Mouse (Mus musculus) limb, embryonic 14.5 days (tissue): Measurements from ENCODE around the gene Loxl1. TPM values are rescaled to one million over a fixed set of nuclear protein-coding genes. Genes with fewer than 3 reads are reported as not detected.

Experiments
- ATAC-seq: fragments of 200-750 bp; cut with Nextera tagmentation; 2 replicates; pipeline ENCODE4 v1.8.0; 2017; ENCODE audit warnings: low read depth, moderate number of reproducible peaks, moderate TSS enrichment; ENCODE audit not compliant: low FRiP score
- DNase-seq: peaks from one replicate; pipeline ENCODE4 v3.0.0-alpha.2; 2015; ENCODE audit warnings: low spot score
- H3K27ac ChIP-seq: fragments of 300-500 bp; sonication (generic); replicated peaks from 2 replicates; pipeline ENCODE4 v1.5.1; 2014; ENCODE audit warnings: low read depth, mild to moderate bottlenecking, low read length, moderate library complexity, mixed read lengths
- H3K27me3 ChIP-seq: fragments of 300-500 bp; sonication (generic); 2 replicates; pipeline ENCODE4 v1.6.1; 2014; ENCODE audit warnings: low read length, mixed read lengths; ENCODE audit not compliant: control insufficient read depth, insufficient read depth
- H3K36me3 ChIP-seq: fragments of 300-500 bp; sonication (generic); 2 replicates; pipeline ENCODE4 v1.6.1; 2014; ENCODE audit warnings: mild to moderate bottlenecking, low read length, moderate library complexity, mixed read lengths; ENCODE audit not compliant: control insufficient read depth, insufficient read depth
- H3K4me1 ChIP-seq: fragments of 300-500 bp; sonication (generic); 2 replicates; pipeline ENCODE4 v1.6.1; 2014; ENCODE audit warnings: antibody characterized with exemption, low read length, mixed read lengths; ENCODE audit not compliant: control insufficient read depth, insufficient read depth
- H3K4me2 ChIP-seq: fragments of 300-500 bp; sonication (generic); replicated peaks from 2 replicates; pipeline ENCODE4 v1.6.1; 2014; ENCODE audit warnings: low read depth, mild to moderate bottlenecking, low read length, moderate library complexity; ENCODE audit not compliant: severe bottlenecking
- H3K4me3 ChIP-seq: fragments of 300-500 bp; sonication (generic); replicated peaks from 2 replicates; pipeline ENCODE4 v1.5.1; 2014; ENCODE audit warnings: low read length
- H3K9ac ChIP-seq: fragments of 300-500 bp; sonication (generic); 2 replicates; pipeline ENCODE4 v1.6.1; 2014; ENCODE audit warnings: mild to moderate bottlenecking, low read depth, low read length, moderate library complexity; ENCODE audit not compliant: severe bottlenecking
- H3K9me3 ChIP-seq: fragments of 300-500 bp; sonication (generic); 2 replicates; pipeline ENCODE4 v1.6.1; 2016; ENCODE audit warnings: low read length; ENCODE audit not compliant: control insufficient read depth
- POLR2A ChIP-seq: fragments of 200-500 bp; IDR thresholded peaks from 2 replicates; pipeline ENCODE4 v1.8.0; 2012; ENCODE audit warnings: inconsistent platforms, mild to moderate bottlenecking, moderate library complexity, borderline replicate concordance; ENCODE audit not compliant: insufficient read depth, insufficient read length; ENCODE audit errors: extremely low read depth
- WGBS: fragments of 180-500 bp; shearing (Covaris S2); extraction: QIAGEN DNeasy Blood & Tissue Kit; methylation state at CpG from one replicate; pipeline ENCODE4 v1.1.7; 2014; 5-methylcytosine and 5-hydroxymethylcytosine counted together
- polyA plus RNA-seq, 2 experiments: library from polyadenylated mRNA; depleted of rRNA in 1 of 2; stranded (reverse) in 1 of 2; unstranded in 1 of 2; fragments of >200 nt; fragmentation: Nextera tagmentation in 1 of 2; extraction: Ambion mirVana in 1 of 2; gene quantifications; 2 replicates each; pipeline versions ENCODE4 v1.2.1 to v1.2.3; 2012 to 2014

Loxl1 gene
- polyA plus RNA-seq, 2 experiments = 80.7 to 86.6 TPM

DNA sequence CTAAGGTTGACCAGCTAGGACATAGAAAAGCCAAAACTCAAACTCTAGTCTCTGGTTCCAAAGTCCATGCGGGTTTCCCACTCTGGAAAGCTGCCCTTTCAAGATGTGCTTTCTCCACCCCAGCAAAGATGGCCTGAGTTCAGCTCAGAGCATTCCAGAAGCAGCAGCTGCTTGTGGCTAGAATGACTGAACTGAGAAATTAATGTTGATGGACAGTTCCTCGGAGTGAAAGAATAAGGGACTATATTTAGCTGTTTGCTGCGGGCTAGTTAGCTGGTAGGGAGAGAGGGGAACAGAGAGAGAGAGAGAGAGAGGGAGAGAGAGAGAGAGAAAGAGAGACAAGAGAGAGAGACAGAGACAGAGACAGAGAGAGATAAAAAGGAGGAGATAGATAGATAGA lies 18.3 kb upstream of the Loxl1 start:
- Histone ChIP-seq H3K4me3 (no peak overlapping the region), H3K9me3 (no peaks in the 10 kb centered on the region), H3K36me3 (no peaks in the 10 kb centered on the region), H3K27ac (no peak overlapping the region), H3K27me3 (no peaks in the 10 kb centered on the region), H3K4me2 (no peak overlapping the region), H3K4me1 (0 out of 2 replicates have a peak, but pooled peaks cover 4% of the 10 kb centered on the region), H3K9ac (no peak overlapping the region)
- ATAC-seq (no peak), DNase-seq (no peak)
- no peak for TF ChIP-seq POLR2A
- WGBS = 61% methylated on average over 3 of the region's 3 CpGs

DNA sequence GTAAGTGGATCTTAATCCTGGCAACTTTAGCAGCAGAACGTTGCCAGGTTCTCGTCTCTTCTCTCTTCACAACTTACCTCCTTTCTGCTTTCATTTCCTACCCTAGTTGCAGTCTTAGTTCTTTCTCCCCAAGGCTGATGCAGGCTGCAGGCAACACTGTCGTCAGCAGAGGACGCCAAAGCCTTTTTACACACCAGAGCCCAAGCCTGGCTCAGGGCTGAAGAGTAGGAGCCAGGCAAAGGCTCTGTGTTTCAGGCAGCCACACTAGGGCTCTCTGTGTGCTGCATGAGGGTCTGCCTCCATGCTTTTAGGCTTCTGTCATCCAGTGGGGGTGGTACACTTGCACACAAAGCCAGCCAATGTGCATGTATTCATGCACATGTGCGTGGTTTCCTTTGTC lies 17.3 kb upstream of the Loxl1 start:
- Histone ChIP-seq H3K9me3 (no peaks in the 10 kb centered on the region), H3K4me2 (no peak overlapping the region), H3K27me3 (no peaks in the 10 kb centered on the region), H3K36me3 (no peaks in the 10 kb centered on the region), H3K27ac (no peak overlapping the region), H3K9ac (no peak overlapping the region), H3K4me1 (0 out of 2 replicates have a peak, but pooled peaks cover 6% of the 10 kb centered on the region), H3K4me3 (no peak overlapping the region)
- whole genome bisulfite sequencing = 19% methylated on average over 5 of the region's 5 CpGs
- TF ChIP-seq POLR2A = no peak
- ATAC-seq (peak; percentile 62; the same call in 1 of the 2 replicates), DNase-seq (peak; percentile 52)

DNA sequence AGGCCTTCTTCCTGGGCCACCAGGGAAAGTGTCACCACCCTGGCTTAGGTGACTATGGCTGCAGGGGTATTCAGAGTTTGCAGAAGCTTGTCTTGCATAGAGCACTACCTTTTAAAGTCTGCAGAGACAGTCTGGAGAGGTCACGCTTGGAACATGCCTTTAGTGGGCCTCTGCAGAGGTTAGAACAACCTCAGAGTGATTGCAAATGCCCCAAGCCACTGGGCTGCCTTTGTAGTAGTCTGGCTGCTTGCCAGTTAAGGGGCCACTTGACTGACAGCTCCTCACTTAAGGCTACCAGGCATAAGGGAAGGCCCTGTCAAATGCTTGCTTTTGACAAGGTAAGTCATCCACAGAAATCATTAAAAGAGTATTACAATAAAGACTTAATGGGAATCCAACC lies 14.4 kb upstream of the Loxl1 start:
- Histone ChIP-seq H3K4me1 (0 out of 2 replicates have a peak, but pooled peaks cover 8% of the 10 kb centered on the region), H3K27me3 (no peaks in the 10 kb centered on the region), H3K27ac (no peak overlapping the region), H3K36me3 (no peaks in the 10 kb centered on the region), H3K9me3 (no peaks in the 10 kb centered on the region), H3K4me2 (no peak overlapping the region), H3K4me3 (no peak overlapping the region), H3K9ac (no peak overlapping the region)
- WGBS = 33% methylated on average over 1 of the region's 1 CpGs
- ATAC-seq (no peak), DNase-seq (no peak)
- no peak for TF ChIP-seq POLR2A

DNA sequence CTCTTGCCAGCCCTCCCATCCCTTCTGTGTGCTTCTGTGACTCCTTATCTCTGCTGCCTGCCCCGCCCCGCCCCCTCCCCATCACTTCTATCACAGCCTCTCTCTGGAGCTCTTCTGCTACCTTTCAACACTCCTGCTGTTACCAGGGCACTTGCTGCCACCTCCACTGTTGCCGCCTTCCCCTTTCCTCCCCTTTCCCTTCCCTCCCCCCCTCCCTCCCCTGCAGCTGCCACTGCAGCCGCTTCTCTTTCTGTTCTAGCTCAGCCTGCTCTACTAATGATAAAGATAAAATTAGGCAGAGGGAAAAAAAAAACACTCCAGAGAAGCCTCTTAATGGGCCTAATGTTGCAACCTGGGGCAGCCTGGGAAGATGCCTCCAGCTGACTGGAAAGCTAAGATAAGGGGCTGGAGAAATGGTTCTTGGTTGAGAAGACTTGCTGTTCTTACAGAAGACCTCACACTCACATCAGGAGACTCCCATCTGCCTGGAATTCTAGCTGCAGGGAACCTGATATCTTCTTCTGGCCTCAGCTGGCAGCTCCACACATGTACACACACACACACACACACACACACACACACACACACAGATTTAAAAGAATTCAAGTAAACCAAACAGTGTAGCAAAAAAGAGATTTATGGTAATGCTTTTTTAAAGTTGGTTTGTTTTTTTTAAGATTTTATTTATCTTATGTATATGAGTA lies 13.6 kb upstream of the Loxl1 start:
- no peak for TF ChIP-seq POLR2A
- Histone ChIP-seq H3K36me3 (no peaks in the 10 kb centered on the region), H3K27me3 (no peaks in the 10 kb centered on the region), H3K9ac (no peak overlapping the region), H3K27ac (0 out of 2 replicates have a peak overlapping the region, but pooled peaks have one; percentile 13), H3K4me3 (no peak overlapping the region), H3K4me1 (0 out of 2 replicates have a peak, but pooled peaks cover 8% of the 10 kb centered on the region), H3K4me2 (no peak overlapping the region), H3K9me3 (no peaks in the 10 kb centered on the region)
- ATAC-seq (peak; percentile 41; the same call in 1 of the 2 replicates), DNase-seq (no peak)
- 20% methylated on average over 4 of the region's 4 CpGs for WGBS

DNA sequence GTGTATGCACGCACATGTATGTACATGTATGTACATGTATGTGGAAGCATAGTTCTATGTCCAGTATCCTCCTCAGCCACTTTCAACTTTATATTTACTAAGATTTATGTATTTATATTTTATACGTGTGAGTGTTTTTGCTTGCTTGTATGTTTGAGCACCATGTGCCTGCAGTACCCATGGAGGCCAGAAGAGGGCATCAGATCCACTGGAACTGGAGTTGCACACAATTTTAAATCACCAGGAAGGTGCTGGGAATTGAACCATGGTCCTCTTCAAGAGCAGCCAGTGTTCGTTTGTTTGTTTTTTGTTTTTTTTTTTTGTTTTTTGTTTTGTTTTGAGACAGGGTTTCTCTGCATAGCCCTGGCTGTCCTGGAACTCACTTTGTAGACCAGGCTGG lies 8.7 kb upstream of the Loxl1 start:
- H3K9me3 ChIP-seq = no peaks in the 10 kb centered on the region
- no peak for DNase-seq
- no peaks in the 10 kb centered on the region for H3K27me3 ChIP-seq
- 97% methylated on average over 3 of the region's 3 CpGs for WGBS
- no peaks in the 10 kb centered on the region for H3K36me3 ChIP-seq
- H3K4me3 ChIP-seq = no peak overlapping the region
- TF ChIP-seq POLR2A = no peak
- no peak overlapping the region for H3K27ac ChIP-seq
- ATAC-seq = no peak
- H3K9ac ChIP-seq = no peak overlapping the region
- peaks cover 16% of the 10 kb centered on the region for H3K4me1 ChIP-seq
- no peak overlapping the region for H3K4me2 ChIP-seq
